Mouse (Mus musculus): Measurements from ENCODE around the gene Gja5.
"Not testable (repeated sequence)": the region's sequence is repeated elsewhere in the genome, so short reads cannot be mapped to it uniquely, and the experiment has no call there.

DNA sequence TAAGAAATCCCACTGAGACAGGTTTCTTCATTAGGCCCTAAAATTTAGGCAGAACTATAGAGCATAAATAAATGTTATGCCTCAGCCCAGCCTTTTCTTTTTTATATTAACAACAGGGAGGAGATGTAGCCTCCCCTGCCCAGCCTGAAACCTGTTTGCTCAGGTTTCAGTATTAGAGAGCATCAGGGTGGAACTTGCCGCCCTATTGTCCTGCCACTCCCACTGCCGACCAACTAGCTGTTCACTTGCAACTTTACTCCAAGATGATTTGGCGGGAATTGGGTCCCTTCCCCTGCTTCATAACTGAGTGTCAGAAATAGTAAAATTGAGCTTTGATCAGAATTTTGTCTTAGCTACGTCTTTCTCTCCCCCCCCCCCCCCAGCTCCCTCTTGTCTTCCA is 192.2 kb downstream of the Gja5 start:
- not testable (repeated sequence) for TF ChIP-seq CTCF, EP300 (IDR thresholded peaks at IDR 0.05)
